Mouse (Mus musculus): ENCODE data around the gene Rnf150.

DNA sequence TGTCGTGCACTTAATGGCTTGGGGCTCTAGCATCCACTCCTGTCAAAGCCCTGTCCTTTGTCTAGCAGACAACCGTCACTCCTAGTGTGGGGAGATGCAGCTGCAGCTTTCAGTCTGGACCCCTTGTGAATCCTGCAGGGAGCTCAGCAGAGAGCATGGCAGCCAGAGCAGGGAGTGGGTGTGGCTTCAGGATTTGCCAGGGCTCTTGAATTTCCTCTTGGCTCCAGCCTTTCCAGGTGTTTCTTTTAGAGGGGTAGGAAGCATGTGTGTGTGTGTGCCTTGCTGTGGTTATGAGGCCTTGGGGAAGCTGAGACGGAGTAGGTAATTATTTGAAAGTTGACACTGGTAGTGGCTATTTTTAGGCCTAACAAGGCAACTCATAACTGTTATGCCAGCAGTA lies 106.8 kb downstream of the Rnf150 start:
- TF ChIP-seq CTCF (IDR thresholded peaks at IDR 0.05; ENCODE audit: low read depth, low read length) (no peak), POLR2A (IDR thresholded peaks at IDR 0.05; ENCODE audit: insufficient read depth, low read length) (no peak)

Measured in ES-Bruce4 (cell line).